Mouse (Mus musculus): ENCODE measurements at regions not wholly inside any gene's neighbourhood (a gene's known extent, or its start where the extent isn't known, plus 50 kb on each side); places are given as distances from the start of the nearest gene placed in this dataset.
A peak's percentile ranks its signal among the peaks of the same experiment; 100 is the strongest.

DNA sequence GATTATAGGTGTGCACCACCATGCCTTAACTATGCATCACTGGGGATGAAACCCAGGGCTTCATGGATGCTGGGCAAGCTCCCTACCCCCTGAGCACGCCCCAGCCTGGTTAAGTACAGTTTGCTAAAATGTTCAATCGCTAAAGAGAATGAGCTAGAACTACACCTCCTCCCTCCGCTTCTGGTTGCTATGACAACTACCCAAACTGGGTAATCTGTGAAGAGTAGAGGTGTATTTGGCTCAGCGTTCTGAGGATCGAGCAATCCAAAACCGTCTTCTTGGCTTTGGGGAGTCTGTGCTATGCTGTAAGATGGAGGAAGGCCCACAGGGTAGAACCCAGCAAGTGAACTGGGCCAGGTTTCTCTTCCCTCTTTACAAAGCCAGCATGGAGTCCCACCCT, 78.8 kb downstream of the Skor1 start:
- Histone ChIP-seq H3K27me3 (ENCODE audit: control insufficient read depth, insufficient read depth, low read length) (no peaks in the 10 kb centered on the region), H3K4me1 (ENCODE audit: control insufficient read depth, insufficient read depth, low read length) (peaks cover 8% of the 10 kb centered on the region), H3K9ac (ENCODE audit: low read length) (no peak overlapping the region), H3K4me2 (ENCODE audit: low read depth, low read length) (no peak overlapping the region), H3K27ac (ENCODE audit: low read length) (no peak overlapping the region), H3K36me3 (ENCODE audit: control insufficient read depth, insufficient read depth, low read length) (no peaks in the 10 kb centered on the region), H3K4me3 (replicated peaks; ENCODE audit: low read length) (no peak overlapping the region), H3K9me3 (replicated peaks; ENCODE audit: control insufficient read depth, low read length) (no peaks in the 10 kb centered on the region)
- ATAC-seq (ENCODE audit: insufficient read depth, low FRiP score) = no peak
- WGBS = 81% methylated on average over 6 of the region's 6 CpGs

DNA sequence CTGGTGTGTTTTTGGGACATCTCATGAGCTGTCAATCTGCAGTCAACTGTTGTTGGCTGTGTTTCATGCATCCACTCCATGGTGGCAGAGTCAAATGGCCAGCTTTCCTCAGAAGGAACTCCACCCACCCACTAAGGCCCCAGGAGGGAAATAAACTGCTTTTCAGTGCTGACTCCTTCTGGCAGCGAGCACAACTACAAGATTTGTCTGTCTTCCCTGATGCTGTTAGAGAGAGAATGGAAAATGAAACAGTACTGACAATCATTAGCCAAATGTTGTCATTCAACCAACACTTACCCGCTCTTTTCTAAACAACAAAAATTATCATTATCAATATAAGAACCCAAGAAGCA, 79.3 kb upstream of the Pias1 start:
- Histone ChIP-seq H3K4me2 (ENCODE audit: low read depth, low read length) (no peak overlapping the region), H3K4me3 (replicated peaks; ENCODE audit: low read length) (no peak overlapping the region), H3K27ac (ENCODE audit: low read length) (no peak overlapping the region), H3K4me1 (ENCODE audit: control insufficient read depth, insufficient read depth, low read length) (no peaks in the 10 kb centered on the region), H3K27me3 (ENCODE audit: control insufficient read depth, insufficient read depth, low read length) (no peaks in the 10 kb centered on the region), H3K9me3 (replicated peaks; ENCODE audit: control insufficient read depth, low read length) (0 out of 2 replicates have a peak, but pooled peaks cover 6% of the 10 kb centered on the region), H3K36me3 (ENCODE audit: control insufficient read depth, insufficient read depth, low read length) (no peaks in the 10 kb centered on the region), H3K9ac (ENCODE audit: low read length) (no peak overlapping the region)
- no peak for ATAC-seq (ENCODE audit: insufficient read depth, low FRiP score)
- 62% methylated on average over 2 of the region's 2 CpGs for WGBS

DNA sequence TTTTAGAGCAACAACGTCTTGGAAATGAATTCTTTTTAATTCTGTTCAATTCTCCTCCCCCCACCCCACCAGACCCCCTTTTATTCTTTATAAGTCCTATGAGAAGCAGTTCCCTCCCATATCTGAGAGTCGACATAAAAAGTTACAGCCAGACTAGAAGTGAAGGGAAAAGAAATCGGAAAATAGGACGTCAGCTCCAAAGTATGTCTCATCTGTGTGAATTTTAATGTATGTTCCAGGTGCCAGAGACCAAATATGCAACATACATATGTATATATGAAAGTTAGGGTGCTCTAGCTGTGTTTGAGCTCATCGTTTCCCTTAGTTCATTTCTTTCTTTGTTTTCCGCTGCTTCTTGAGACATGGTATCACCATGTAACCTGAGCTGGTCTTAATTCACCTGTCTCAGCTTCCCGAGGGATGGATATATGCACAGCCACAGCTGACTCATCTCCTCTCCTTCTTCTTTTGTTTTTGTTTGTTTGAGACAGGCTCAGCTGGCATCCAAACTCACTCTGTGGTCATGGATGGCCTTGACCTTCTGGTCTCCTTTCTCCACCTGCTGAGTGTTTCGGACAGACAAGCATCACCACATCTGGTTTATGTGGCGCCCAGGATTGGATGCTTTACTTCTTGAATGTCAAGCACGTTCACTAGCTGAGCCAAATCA, 78.8 kb upstream of the Pias1 start:
- Histone ChIP-seq H3K9me3 (replicated peaks; ENCODE audit: control insufficient read depth, low read length) (0 out of 2 replicates have a peak, but pooled peaks cover 6% of the 10 kb centered on the region), H3K9ac (ENCODE audit: low read length) (no peak overlapping the region), H3K4me2 (ENCODE audit: low read depth, low read length) (no peak overlapping the region), H3K4me3 (replicated peaks; ENCODE audit: low read length) (no peak overlapping the region), H3K27me3 (ENCODE audit: control insufficient read depth, insufficient read depth, low read length) (no peaks in the 10 kb centered on the region), H3K36me3 (ENCODE audit: control insufficient read depth, insufficient read depth, low read length) (no peaks in the 10 kb centered on the region), H3K4me1 (ENCODE audit: control insufficient read depth, insufficient read depth, low read length) (no peaks in the 10 kb centered on the region), H3K27ac (ENCODE audit: low read length) (no peak overlapping the region)
- WGBS = 69% methylated on average over 10 of the region's 10 CpGs
- ATAC-seq (ENCODE audit: insufficient read depth, low FRiP score) = no peak

DNA sequence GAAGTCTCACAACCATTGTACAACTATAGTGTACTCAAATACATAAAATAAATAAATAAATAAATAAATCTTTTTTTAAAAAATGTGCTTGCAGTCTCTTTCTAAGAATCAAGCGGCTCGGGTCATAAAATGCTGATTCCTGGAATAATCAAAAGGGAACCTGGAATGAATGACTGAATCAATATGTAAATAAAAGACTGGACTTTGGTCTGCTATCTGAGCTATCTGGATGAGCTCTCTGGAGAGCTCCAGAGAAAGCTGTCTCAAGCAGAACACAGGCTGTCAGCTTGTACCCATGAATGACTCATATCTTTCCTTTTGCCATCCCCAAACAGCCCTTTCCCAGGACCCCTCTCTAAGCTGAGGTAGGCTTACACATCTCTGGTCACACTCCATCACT, 75.8 kb upstream of the Pias1 start:
- Histone ChIP-seq H3K36me3 (ENCODE audit: control insufficient read depth, insufficient read depth, low read length) (no peaks in the 10 kb centered on the region), H3K4me1 (ENCODE audit: control insufficient read depth, insufficient read depth, low read length) (peaks cover 8% of the 10 kb centered on the region), H3K9me3 (replicated peaks; ENCODE audit: control insufficient read depth, low read length) (0 out of 2 replicates have a peak, but pooled peaks cover 6% of the 10 kb centered on the region), H3K4me3 (replicated peaks; ENCODE audit: low read length) (no peak overlapping the region), H3K4me2 (ENCODE audit: low read depth, low read length) (no peak overlapping the region), H3K27me3 (ENCODE audit: control insufficient read depth, insufficient read depth, low read length) (no peaks in the 10 kb centered on the region), H3K27ac (ENCODE audit: low read length) (no peak overlapping the region), H3K9ac (ENCODE audit: low read length) (no peak overlapping the region)
- ATAC-seq (ENCODE audit: insufficient read depth, low FRiP score) = no peak
- 85% methylated on average over 2 of the region's 2 CpGs for WGBS

DNA sequence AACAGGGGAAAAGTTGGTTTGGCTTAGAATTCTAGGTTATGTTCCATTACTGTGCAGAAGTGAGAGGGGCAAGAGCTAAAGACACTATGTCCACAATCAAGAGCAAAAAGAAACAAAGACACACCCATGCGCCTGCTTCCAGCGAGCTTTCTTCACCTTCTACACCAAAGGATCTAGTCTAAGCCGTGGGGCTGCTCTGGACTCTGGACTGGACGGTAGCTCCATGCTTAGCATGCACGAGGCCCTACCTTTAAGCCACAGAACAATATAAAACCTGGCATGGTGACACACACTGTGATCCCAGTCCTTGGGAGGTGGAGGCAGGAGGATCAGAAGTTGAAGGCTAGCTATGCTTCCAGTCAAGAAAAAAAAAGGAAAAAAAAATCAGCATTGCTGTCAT, 73.0 kb upstream of the Pias1 start:
- no peak overlapping the region for H3K4me2 ChIP-seq (ENCODE audit: low read depth, low read length)
- H3K4me3 ChIP-seq (replicated peaks; ENCODE audit: low read length) = no peak overlapping the region
- H3K9ac ChIP-seq (ENCODE audit: low read length) = no peak overlapping the region
- H3K27me3 ChIP-seq (ENCODE audit: control insufficient read depth, insufficient read depth, low read length) = no peaks in the 10 kb centered on the region
- WGBS = 70% methylated on average over 5 of the region's 5 CpGs
- peak; percentile 60 for ATAC-seq (ENCODE audit: insufficient read depth, low FRiP score)
- no peak overlapping the region for H3K27ac ChIP-seq (ENCODE audit: low read length)
- H3K4me1 ChIP-seq (ENCODE audit: control insufficient read depth, insufficient read depth, low read length) = peaks cover 8% of the 10 kb centered on the region
- H3K36me3 ChIP-seq (ENCODE audit: control insufficient read depth, insufficient read depth, low read length) = no peaks in the 10 kb centered on the region
- 0 out of 2 replicates have a peak, but pooled peaks cover 6% of the 10 kb centered on the region for H3K9me3 ChIP-seq (replicated peaks; ENCODE audit: control insufficient read depth, low read length)

DNA sequence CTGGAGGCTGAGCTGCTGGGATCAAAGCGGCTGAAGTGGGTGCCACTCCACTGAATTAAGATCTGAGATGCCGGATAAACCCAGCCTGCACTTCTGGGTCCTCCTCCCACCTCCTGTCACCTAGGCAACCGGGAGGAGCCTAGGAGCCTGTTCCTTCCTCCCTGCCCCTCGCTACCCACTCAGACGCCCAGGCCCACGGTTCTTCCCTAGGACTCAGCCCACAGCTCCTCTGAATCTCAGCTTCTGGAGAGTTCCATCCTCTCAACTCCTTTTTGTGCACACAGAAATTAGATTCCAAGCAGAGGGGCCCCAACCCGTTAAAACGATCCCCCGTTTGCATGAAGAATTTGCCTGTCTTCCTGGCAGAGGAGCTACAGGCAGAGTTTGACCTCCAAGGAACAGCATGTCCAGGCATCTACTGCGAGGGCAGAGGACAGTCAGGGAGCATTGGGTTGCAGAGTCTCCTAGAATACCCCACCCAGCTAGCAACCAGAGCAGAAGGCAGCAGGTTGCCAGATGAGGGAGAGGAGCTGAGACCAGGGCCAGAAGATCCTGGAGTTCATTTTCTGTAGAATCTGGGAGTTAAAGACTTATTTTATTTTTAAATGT, 71.6 kb upstream of the Pias1 start:
- peak; percentile 86 for ATAC-seq (ENCODE audit: insufficient read depth, low FRiP score)
- H3K9me3 ChIP-seq (replicated peaks; ENCODE audit: control insufficient read depth, low read length) = 0 out of 2 replicates have a peak, but pooled peaks cover 6% of the 10 kb centered on the region
- peaks cover 8% of the 10 kb centered on the region for H3K4me1 ChIP-seq (ENCODE audit: control insufficient read depth, insufficient read depth, low read length)
- peak overlapping the region; percentile 23 for H3K4me3 ChIP-seq (replicated peaks; ENCODE audit: low read length)
- WGBS = 2% methylated on average over 10 of the region's 10 CpGs
- no peaks in the 10 kb centered on the region for H3K36me3 ChIP-seq (ENCODE audit: control insufficient read depth, insufficient read depth, low read length)
- H3K9ac ChIP-seq (ENCODE audit: low read length) = 0 out of 2 replicates have a peak overlapping the region, but pooled peaks have one; percentile 11
- H3K27me3 ChIP-seq (ENCODE audit: control insufficient read depth, insufficient read depth, low read length) = no peaks in the 10 kb centered on the region
- peak overlapping the region; percentile 61; the same call in 1 of the 2 replicates for H3K27ac ChIP-seq (ENCODE audit: low read length)
- H3K4me2 ChIP-seq (ENCODE audit: low read depth, low read length) = peak overlapping the region; percentile 48

DNA sequence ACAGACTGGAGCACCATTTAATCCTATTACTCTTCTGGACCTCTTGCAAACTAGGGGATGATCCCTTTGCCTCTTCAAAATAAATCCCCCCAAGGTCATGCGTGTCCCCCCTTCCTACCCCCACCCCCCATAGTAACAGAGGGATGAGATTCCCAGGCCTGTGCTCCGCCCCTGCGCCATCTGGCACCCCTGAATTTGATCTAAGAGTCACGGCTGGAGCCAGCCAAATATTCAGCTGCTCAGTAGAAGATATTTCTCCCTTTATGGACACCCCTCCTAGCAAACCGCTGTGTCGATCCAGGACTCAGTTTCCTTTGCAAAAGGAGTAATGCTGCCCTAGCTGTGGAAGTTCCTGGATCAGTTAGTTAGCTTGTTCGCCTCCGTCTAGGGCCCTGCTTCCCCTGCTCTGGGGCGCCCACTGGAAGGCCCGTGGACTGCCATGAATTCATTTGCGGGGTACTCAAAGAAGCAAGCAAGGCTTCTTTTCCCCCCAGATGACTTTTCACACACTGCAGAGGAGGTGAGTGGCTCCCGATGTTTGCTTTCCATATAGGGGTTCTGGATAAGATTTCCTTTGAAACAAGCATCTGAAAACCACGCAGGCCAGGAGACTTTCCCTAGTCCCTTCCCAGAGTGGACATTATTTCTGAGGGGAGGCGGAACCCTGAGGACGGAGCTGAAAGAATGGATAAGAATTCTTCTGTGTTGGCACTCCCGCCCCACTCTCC, 70.9 kb upstream of the Pias1 start:
- peaks cover 8% of the 10 kb centered on the region for H3K4me1 ChIP-seq (ENCODE audit: control insufficient read depth, insufficient read depth, low read length)
- H3K27me3 ChIP-seq (ENCODE audit: control insufficient read depth, insufficient read depth, low read length) = no peaks in the 10 kb centered on the region
- no peak for ATAC-seq (ENCODE audit: insufficient read depth, low FRiP score)
- H3K9ac ChIP-seq (ENCODE audit: low read length) = peak overlapping the region; percentile 11; the same call in 1 of the 2 replicates
- H3K9me3 ChIP-seq (replicated peaks; ENCODE audit: control insufficient read depth, low read length) = 0 out of 2 replicates have a peak, but pooled peaks cover 6% of the 10 kb centered on the region
- H3K27ac ChIP-seq (ENCODE audit: low read length) = peak overlapping the region; percentile 61
- 38% methylated on average over 16 of the region's 16 CpGs for WGBS
- H3K4me2 ChIP-seq (ENCODE audit: low read depth, low read length) = peak overlapping the region; percentile 48
- no peaks in the 10 kb centered on the region for H3K36me3 ChIP-seq (ENCODE audit: control insufficient read depth, insufficient read depth, low read length)
- H3K4me3 ChIP-seq (replicated peaks; ENCODE audit: low read length) = peak overlapping the region; percentile 23

DNA sequence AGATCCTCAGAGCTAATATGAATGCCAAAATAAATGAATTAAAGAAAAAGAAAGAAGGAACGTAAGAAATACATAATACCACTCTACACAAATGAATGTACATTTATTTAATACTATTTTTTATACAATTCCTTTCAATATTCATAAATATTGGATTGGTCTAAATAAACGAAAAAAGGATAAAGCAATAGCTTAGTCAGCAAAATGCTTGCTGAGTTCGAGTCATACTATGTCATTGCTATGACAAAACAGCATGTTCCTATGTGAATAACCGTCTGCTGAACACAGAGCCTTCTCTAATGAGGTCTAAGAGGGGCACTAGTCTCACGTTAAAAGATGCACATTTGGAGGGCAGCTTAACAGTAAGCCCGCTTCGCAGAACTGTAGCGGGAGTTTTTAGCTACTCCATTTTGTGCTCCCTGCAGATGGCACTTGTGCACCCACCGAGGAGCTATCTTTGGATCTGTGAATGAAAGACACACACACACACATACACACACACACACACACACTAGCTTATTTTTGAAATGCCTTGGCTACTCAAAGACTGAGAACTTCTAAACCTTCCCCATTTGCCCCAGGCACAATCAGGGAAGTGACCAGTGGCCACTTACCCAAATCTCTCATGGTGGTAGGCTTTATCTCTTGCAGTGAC, 69.1 kb upstream of the Pias1 start:
- WGBS = 80% methylated on average over 9 of the region's 9 CpGs
- H3K4me3 ChIP-seq (replicated peaks; ENCODE audit: low read length) = no peak overlapping the region
- H3K4me2 ChIP-seq (ENCODE audit: low read depth, low read length) = no peak overlapping the region
- no peak overlapping the region for H3K9ac ChIP-seq (ENCODE audit: low read length)
- no peaks in the 10 kb centered on the region for H3K36me3 ChIP-seq (ENCODE audit: control insufficient read depth, insufficient read depth, low read length)
- no peak for ATAC-seq (ENCODE audit: insufficient read depth, low FRiP score)
- no peaks in the 10 kb centered on the region for H3K9me3 ChIP-seq (replicated peaks; ENCODE audit: control insufficient read depth, low read length)
- H3K4me1 ChIP-seq (ENCODE audit: control insufficient read depth, insufficient read depth, low read length) = peaks cover 8% of the 10 kb centered on the region
- H3K27me3 ChIP-seq (ENCODE audit: control insufficient read depth, insufficient read depth, low read length) = no peaks in the 10 kb centered on the region
- no peak overlapping the region for H3K27ac ChIP-seq (ENCODE audit: low read length)

DNA sequence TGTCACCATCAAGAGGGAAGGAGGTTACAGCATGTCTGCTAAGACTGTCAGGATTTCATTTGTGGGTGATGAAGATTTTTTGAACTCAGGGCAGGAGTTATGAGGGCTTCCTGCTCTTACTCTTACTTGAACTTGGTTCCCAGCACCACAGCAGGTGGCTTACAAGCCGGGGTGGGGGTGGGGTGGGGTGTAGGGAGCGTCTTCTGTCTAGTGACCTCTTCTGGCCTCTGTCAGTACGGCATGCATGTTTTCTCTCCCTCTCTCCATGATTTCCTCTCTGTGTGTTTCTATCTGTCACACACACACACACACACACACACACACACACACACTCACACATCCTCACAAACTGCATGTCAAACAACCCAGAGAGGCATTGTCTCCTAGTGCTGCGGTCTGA, 64.5 kb upstream of the Pias1 start:
- no peaks in the 10 kb centered on the region for H3K27me3 ChIP-seq (ENCODE audit: control insufficient read depth, insufficient read depth, low read length)
- no peak overlapping the region for H3K27ac ChIP-seq (ENCODE audit: low read length)
- no peaks in the 10 kb centered on the region for H3K36me3 ChIP-seq (ENCODE audit: control insufficient read depth, insufficient read depth, low read length)
- no peak overlapping the region for H3K9ac ChIP-seq (ENCODE audit: low read length)
- ATAC-seq (ENCODE audit: insufficient read depth, low FRiP score) = no peak
- 51% methylated on average over 4 of the region's 4 CpGs for WGBS
- no peak overlapping the region for H3K4me3 ChIP-seq (replicated peaks; ENCODE audit: low read length)
- no peaks in the 10 kb centered on the region for H3K9me3 ChIP-seq (replicated peaks; ENCODE audit: control insufficient read depth, low read length)
- H3K4me1 ChIP-seq (ENCODE audit: control insufficient read depth, insufficient read depth, low read length) = no peaks in the 10 kb centered on the region
- H3K4me2 ChIP-seq (ENCODE audit: low read depth, low read length) = no peak overlapping the region
